Mouse (Mus musculus): ENCODE measurements around the gene Abl1. TPM values are rescaled to one million over a fixed set of nuclear protein-coding genes. Genes with fewer than 3 reads are reported as not detected.
A peak's percentile ranks its signal among the peaks of the same experiment; 100 is the strongest.

Abl1 gene
- polyA plus RNA-seq, 1 experiment: 45.9 TPM

DNA sequence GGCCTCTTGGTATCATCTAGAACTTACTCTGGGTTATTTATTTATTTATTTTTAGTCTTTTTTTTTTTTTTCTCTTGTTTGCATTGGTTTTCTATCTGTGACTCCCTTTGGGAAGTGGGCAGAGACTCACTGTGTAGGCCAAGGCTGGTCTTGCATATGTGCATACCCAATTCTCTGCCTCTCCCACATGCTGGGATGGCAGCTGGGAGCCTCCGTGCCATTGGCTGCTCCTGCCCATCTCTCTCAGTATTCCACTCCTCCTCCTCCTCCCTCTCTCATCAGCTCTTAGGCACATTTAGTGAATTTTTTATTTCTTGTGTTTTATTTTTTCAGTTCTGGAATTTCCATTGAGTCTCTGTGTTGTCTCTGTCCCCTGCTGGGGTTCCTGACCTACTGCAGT is 53.6 kb downstream of the Abl1 start:
- Histone ChIP-seq H3K79me3 (ENCODE audit: low read depth) (no peaks in the 10 kb centered on the region), H3K36me3 (ENCODE audit: control insufficient read depth, insufficient read depth) (no peaks in the 10 kb centered on the region), H3K27me3 (ENCODE audit: control insufficient read depth, insufficient read depth, insufficient read length) (no peaks in the 10 kb centered on the region), H3K79me2 (ENCODE audit: control insufficient read depth, insufficient read depth) (peaks cover 6% of the 10 kb centered on the region), H3K4me3 (ENCODE audit: insufficient read depth, poor library complexity, severe bottlenecking) (no peak overlapping the region), H3ac (ENCODE audit: control insufficient read depth, insufficient read length, low read depth) (no peak overlapping the region)
- TF ChIP-seq CTCF (IDR thresholded peaks at IDR 0.05; ENCODE audit: control insufficient read depth, insufficient read depth, insufficient read length) (no peak), USF1 (IDR thresholded peaks at IDR 0.05; ENCODE audit: low read depth) (no peak), MAX (IDR thresholded peaks at IDR 0.05) (no peak), MYOG (IDR thresholded peaks at IDR 0.05; ENCODE audit: control insufficient read depth, extremely low read depth, insufficient read length) (no peak)

DNA sequence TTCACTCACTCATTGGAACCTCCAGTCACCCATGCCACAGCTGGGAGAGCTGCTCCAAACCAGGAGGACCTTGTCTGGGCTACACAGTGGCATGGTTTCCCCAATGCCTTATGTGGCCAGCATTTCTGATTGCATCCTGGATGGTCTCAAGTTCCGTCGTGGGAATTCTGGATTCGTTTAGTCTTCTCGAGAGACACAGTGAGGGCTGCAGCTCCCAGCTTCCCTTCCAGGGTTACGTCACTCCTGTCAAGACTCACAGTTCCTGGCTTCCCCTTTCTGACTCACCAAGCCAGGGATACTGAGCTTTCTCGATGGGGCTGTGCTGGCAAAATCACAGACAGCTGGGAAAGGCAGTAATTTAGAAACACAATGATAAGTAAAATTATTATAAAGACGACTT is 54.0 kb downstream of the Abl1 start:
- H3K79me3 ChIP-seq (ENCODE audit: low read depth): no peaks in the 10 kb centered on the region
- no peaks in the 10 kb centered on the region for H3K27me3 ChIP-seq (ENCODE audit: control insufficient read depth, insufficient read depth, insufficient read length)
- H3K4me3 ChIP-seq (ENCODE audit: insufficient read depth, poor library complexity, severe bottlenecking): no peak overlapping the region
- TF ChIP-seq FOSL1 (IDR thresholded peaks at IDR 0.05; ENCODE audit: insufficient read depth, low read length, poor library complexity, severe bottlenecking) (no peak), MAX (IDR thresholded peaks at IDR 0.05) (no peak), CEBPB (IDR thresholded peaks at IDR 0.05; ENCODE audit: low read depth) (no peak), MYOG (IDR thresholded peaks at IDR 0.05; ENCODE audit: control insufficient read depth, extremely low read depth, insufficient read length) (no peak)
- peak overlapping the region; percentile 34 for H3ac ChIP-seq (ENCODE audit: control insufficient read depth, insufficient read length, low read depth)
- H3K79me2 ChIP-seq (ENCODE audit: control insufficient read depth, insufficient read depth): peaks cover 6% of the 10 kb centered on the region
- no peaks in the 10 kb centered on the region for H3K36me3 ChIP-seq (ENCODE audit: control insufficient read depth, insufficient read depth)

DNA sequence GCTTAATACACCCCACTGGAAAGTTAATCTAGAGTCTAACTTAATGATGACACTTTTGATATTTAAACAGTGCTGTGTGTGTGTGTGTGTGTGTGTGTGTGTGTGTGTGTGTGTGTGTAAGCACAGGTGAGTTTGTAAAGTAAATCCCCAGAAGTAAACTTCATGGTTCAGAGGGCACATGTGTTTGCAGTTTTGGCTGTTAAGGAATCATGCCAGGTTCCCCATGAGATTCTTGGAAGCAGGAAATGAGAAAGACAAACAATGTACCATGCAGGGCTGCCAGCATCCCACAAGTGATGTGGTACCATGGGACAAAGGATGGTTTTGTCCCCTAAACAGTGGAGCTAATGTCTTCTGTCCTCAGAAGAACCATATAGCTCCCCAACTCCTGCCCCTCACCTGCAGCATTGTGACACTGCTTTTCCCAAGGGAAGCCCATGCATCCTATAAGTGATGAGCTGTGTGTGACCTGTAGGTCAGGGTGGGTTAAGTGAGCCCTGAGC is 57.6 kb downstream of the Abl1 start:
- H3K27me3 ChIP-seq (ENCODE audit: control insufficient read depth, insufficient read depth, insufficient read length): no peaks in the 10 kb centered on the region
- no peak overlapping the region for H3K4me3 ChIP-seq (ENCODE audit: insufficient read depth, poor library complexity, severe bottlenecking)
- peaks cover 6% of the 10 kb centered on the region for H3K79me2 ChIP-seq (ENCODE audit: control insufficient read depth, insufficient read depth)
- H3K36me3 ChIP-seq (ENCODE audit: control insufficient read depth, insufficient read depth): no peaks in the 10 kb centered on the region
- TF ChIP-seq CTCF (IDR thresholded peaks at IDR 0.05; ENCODE audit: control insufficient read depth, insufficient read depth, insufficient read length) (no peak), USF1 (IDR thresholded peaks at IDR 0.05; ENCODE audit: low read depth) (no peak), FOSL1 (IDR thresholded peaks at IDR 0.05; ENCODE audit: insufficient read depth, low read length, poor library complexity, severe bottlenecking) (no peak), MAX (IDR thresholded peaks at IDR 0.05) (no peak), MYOD1 (IDR thresholded peaks at IDR 0.05; ENCODE audit: control insufficient read depth, insufficient read length, low read depth) (no peak), MYOG (IDR thresholded peaks at IDR 0.05; ENCODE audit: control insufficient read depth, extremely low read depth, insufficient read length) (no peak), CEBPB (IDR thresholded peaks at IDR 0.05; ENCODE audit: low read depth) (no peak)
- H3ac ChIP-seq (ENCODE audit: control insufficient read depth, insufficient read length, low read depth): no peak overlapping the region
- H3K79me3 ChIP-seq (ENCODE audit: low read depth): no peaks in the 10 kb centered on the region

DNA sequence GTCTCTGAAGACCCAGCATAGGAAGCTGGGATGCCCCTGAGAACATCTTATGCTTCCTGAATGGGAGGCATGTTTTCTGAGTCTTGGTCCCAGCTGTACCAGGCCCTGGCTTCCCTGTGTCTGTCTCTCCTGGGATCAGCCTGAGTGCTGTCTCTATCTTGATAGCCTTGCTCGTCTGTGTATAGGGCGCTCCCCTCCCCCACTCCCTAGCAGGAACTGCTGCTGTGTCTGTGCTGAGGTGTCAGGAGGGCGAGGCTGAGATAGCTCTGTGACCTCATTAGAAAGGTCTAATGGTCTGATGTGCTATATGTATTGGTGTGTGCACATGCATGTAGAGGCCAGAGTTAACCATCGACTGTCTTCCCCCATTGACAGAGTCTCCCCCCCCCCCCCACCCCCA is 58.7 kb downstream of the Abl1 start:
- Histone ChIP-seq H3K27me3 (ENCODE audit: control insufficient read depth, insufficient read depth, insufficient read length) (no peaks in the 10 kb centered on the region), H3K36me3 (ENCODE audit: control insufficient read depth, insufficient read depth) (no peaks in the 10 kb centered on the region), H3K79me3 (ENCODE audit: low read depth) (no peaks in the 10 kb centered on the region), H3ac (ENCODE audit: control insufficient read depth, insufficient read length, low read depth) (no peak overlapping the region), H3K4me3 (ENCODE audit: insufficient read depth, poor library complexity, severe bottlenecking) (no peak overlapping the region), H3K79me2 (ENCODE audit: control insufficient read depth, insufficient read depth) (peaks cover 6% of the 10 kb centered on the region)
- no peak for TF ChIP-seq USF1 (IDR thresholded peaks at IDR 0.05; ENCODE audit: low read depth)
- no peak for TF ChIP-seq MYOG (IDR thresholded peaks at IDR 0.05; ENCODE audit: control insufficient read depth, extremely low read depth, insufficient read length)
- no peak for TF ChIP-seq MAX (IDR thresholded peaks at IDR 0.05)
- TF ChIP-seq CEBPB (IDR thresholded peaks at IDR 0.05; ENCODE audit: low read depth): no peak
- TF ChIP-seq FOSL1 (IDR thresholded peaks at IDR 0.05; ENCODE audit: insufficient read depth, low read length, poor library complexity, severe bottlenecking): no peak
- TF ChIP-seq MYOD1 (IDR thresholded peaks at IDR 0.05; ENCODE audit: control insufficient read depth, insufficient read length, low read depth): no peak
- TF ChIP-seq CTCF (IDR thresholded peaks at IDR 0.05; ENCODE audit: control insufficient read depth, insufficient read depth, insufficient read length): no peak

DNA sequence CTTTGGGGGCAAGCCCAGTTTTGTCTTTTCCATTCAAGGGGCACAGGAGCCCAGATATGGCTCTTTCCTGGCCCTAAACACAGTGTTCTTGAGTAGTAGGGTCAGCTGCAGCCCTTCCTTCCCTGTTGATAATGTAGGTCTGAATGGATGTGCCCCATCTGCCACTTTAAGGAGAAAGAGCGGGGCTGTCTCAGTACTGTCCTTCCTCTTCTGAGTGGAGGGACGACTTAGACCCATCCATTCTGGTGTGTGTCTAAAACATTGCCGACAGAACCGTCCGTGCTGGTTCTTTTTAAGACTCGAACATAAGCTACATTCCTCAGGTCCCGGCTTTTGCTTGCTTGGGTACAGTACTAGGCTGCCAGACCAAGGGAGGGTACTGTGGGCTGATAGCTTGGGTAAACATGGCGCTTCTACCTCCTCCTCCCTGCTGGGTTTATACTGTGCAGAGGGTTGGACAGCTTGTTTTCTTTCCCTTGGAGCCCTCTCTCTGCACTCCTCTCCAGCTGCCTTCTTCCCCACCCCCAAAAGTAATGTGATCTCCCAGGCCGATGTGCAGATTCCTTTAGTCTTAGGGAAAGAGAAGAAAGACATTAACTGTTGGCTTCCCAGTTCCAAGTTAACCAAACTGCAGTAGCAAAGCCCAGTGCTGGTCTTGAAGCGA is 61.0 kb downstream of the Abl1 start:
- Histone ChIP-seq H3ac (ENCODE audit: control insufficient read depth, insufficient read length, low read depth) (no peak overlapping the region), H3K27me3 (ENCODE audit: control insufficient read depth, insufficient read depth, insufficient read length) (no peaks in the 10 kb centered on the region), H3K79me2 (ENCODE audit: control insufficient read depth, insufficient read depth) (no peaks in the 10 kb centered on the region), H3K4me3 (ENCODE audit: insufficient read depth, poor library complexity, severe bottlenecking) (no peak overlapping the region), H3K36me3 (ENCODE audit: control insufficient read depth, insufficient read depth) (no peaks in the 10 kb centered on the region), H3K79me3 (ENCODE audit: low read depth) (no peaks in the 10 kb centered on the region)
- no peak for TF ChIP-seq MAX (IDR thresholded peaks at IDR 0.05)

DNA sequence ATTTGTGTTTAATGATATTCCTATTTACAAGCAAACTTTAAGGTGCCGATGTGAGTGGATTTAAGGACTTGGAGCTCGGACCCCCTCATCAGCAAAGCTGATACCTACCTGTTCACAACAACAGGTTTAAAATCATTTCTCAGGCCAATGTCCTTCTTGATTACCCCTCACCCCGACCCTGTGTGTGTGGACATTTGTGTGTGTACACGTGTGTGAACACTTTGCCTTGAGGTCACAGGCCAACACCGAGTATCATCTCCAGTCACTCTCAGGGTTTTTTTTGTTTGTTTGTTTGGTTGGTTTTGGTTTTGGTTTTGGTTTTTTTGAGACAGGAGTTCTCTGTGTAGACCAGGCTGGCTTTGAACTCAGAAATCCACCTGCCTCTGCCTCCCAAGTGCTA is 62.0 kb downstream of the Abl1 start:
- Histone ChIP-seq H3K4me3 (ENCODE audit: insufficient read depth, poor library complexity, severe bottlenecking) (no peak overlapping the region), H3K79me2 (ENCODE audit: control insufficient read depth, insufficient read depth) (no peaks in the 10 kb centered on the region), H3K36me3 (ENCODE audit: control insufficient read depth, insufficient read depth) (no peaks in the 10 kb centered on the region), H3ac (ENCODE audit: control insufficient read depth, insufficient read length, low read depth) (no peak overlapping the region), H3K79me3 (ENCODE audit: low read depth) (no peaks in the 10 kb centered on the region), H3K27me3 (ENCODE audit: control insufficient read depth, insufficient read depth, insufficient read length) (no peaks in the 10 kb centered on the region)
- TF ChIP-seq FOSL1 (IDR thresholded peaks at IDR 0.05; ENCODE audit: insufficient read depth, low read length, poor library complexity, severe bottlenecking): no peak
- TF ChIP-seq USF1 (IDR thresholded peaks at IDR 0.05; ENCODE audit: low read depth): no peak
- TF ChIP-seq CEBPB (IDR thresholded peaks at IDR 0.05; ENCODE audit: low read depth): no peak
- TF ChIP-seq MYOD1 (IDR thresholded peaks at IDR 0.05; ENCODE audit: control insufficient read depth, insufficient read length, low read depth): no peak
- TF ChIP-seq MYOG (IDR thresholded peaks at IDR 0.05; ENCODE audit: control insufficient read depth, extremely low read depth, insufficient read length): no peak
- no peak for TF ChIP-seq CTCF (IDR thresholded peaks at IDR 0.05; ENCODE audit: control insufficient read depth, insufficient read depth, insufficient read length)
- TF ChIP-seq MAX (IDR thresholded peaks at IDR 0.05): no peak

All from C2C12 (cell line).